Mouse (Mus musculus) forebrain, embryonic 10.5 days (tissue): ENCODE results near the gene Rbbp6. TPM values are rescaled to one million over a fixed set of nuclear protein-coding genes. Genes with fewer than 3 reads are reported as not detected.
A peak's percentile ranks its signal among the peaks of the same experiment; 100 is the strongest.

Experiments used
- DNase-seq: peaks from one replicate; pipeline ENCODE4 v3.0.0-alpha.2; 2017; ENCODE audit warnings: low spot score; ENCODE audit errors: extremely low spot score
- H3K27ac ChIP-seq: fragments of 300-500 bp; sonication (generic); 2 replicates; pipeline ENCODE4 v1.5.1; 2016; ENCODE audit warnings: mild to moderate bottlenecking
- H3K27me3 ChIP-seq: fragments of 300-500 bp; sonication (generic); 2 replicates; pipeline ENCODE4 v1.6.1; 2016; ENCODE audit warnings: mild to moderate bottlenecking; ENCODE audit not compliant: poor library complexity, severe bottlenecking
- H3K36me3 ChIP-seq: fragments of 300-500 bp; sonication (generic); replicated peaks from 2 replicates; pipeline ENCODE4 v1.6.1; 2016; ENCODE audit warnings: mild to moderate bottlenecking, moderate library complexity
- H3K4me1 ChIP-seq: fragments of 300-500 bp; sonication (generic); 2 replicates; pipeline ENCODE4 v1.6.1; 2016
- H3K4me3 ChIP-seq: fragments of 300-500 bp; sonication (generic); 2 replicates; pipeline ENCODE4 v1.5.1; 2016; ENCODE audit warnings: mild to moderate bottlenecking, moderate library complexity
- H3K9me3 ChIP-seq: fragments of 300-500 bp; sonication (generic); 2 replicates; pipeline ENCODE4 v1.6.1; 2016; ENCODE audit warnings: mild to moderate bottlenecking, moderate library complexity
- WGBS: fragments of 180-500 bp; shearing (Covaris S2); methylation state at CpG from one replicate; pipeline ENCODE4 v1.1.7; 2016; 5-methylcytosine and 5-hydroxymethylcytosine counted together
- polyA plus RNA-seq: library from polyadenylated mRNA; unstranded; fragments of >200 nt; fragmentation: Nextera tagmentation; extraction: Ambion mirVana; gene quantifications from 2 replicates; pipeline ENCODE4 v1.2.1, GENCODE M21; 2016

The Rbbp6 gene
- polyA plus RNA-seq = 26.3 and 27.4 TPM in 2 replicates

- H3K36me3 ChIP-seq = no peaks in the 10 kb centered on the region
- DNase-seq = no peak
- H3K4me3 ChIP-seq = no peak within 1 kb of the TSS
- H3K27me3 ChIP-seq = no peaks in the 10 kb centered on the region
- 84% methylated on average over 5 of the region's 5 CpGs for WGBS
- H3K4me1 ChIP-seq = peaks cover 5% of the 10 kb centered on the region; the same call in 1 of the 2 replicates
- H3K27ac ChIP-seq = no peak within 1 kb of the TSS
- H3K9me3 ChIP-seq = no peaks in the 10 kb centered on the region
Measured at GRCm38 (mm10) chr7:122965386-122965785, at the start of gene Rbbp6. Rbbp6 (plus strand) TSS chr7:122965686.

GRCm38 (mm10) chr7:122919728-122920582 is 45.5 kb upstream of the Rbbp6 start:
- WGBS = 43% methylated on average over 13 of the region's 13 CpGs
- Histone ChIP-seq H3K4me3 (no peak overlapping the region), H3K27me3 (no peaks in the 10 kb centered on the region), H3K27ac (no peak overlapping the region), H3K9me3 (no peaks in the 10 kb centered on the region), H3K36me3 (no peaks in the 10 kb centered on the region), H3K4me1 (no peaks in the 10 kb centered on the region)
- DNase-seq = peak; percentile 30

DNA sequence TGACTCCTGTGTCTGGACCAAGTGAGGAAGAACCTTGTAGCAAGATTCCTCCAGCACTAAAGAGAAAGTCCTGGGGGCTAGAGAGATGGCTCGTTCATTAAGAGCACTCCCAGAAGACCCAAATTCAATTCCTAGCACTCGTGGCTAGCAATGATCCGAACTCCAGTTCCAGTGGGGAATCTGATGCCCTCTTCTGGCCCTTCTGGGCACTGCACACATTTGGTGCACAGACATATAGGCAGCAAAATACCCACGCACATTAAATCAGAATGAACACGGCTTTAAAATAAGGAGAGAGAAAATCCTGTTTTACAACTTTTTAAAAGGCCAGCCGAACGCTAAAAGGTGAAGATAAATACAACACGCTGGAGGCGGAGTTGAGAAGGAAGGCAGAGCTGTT is 43.9 kb upstream of the Rbbp6 start:
- Histone ChIP-seq H3K4me1 (no peaks in the 10 kb centered on the region), H3K36me3 (no peaks in the 10 kb centered on the region), H3K9me3 (no peaks in the 10 kb centered on the region), H3K27ac (no peak overlapping the region), H3K4me3 (no peak overlapping the region), H3K27me3 (no peaks in the 10 kb centered on the region)
- DNase-seq = no peak
- 79% methylated on average over 9 of the region's 9 CpGs for WGBS

GRCm38 (mm10) chr7:122924256-122924655 is 41.2 kb upstream of the Rbbp6 start:
- no peaks in the 10 kb centered on the region for H3K27me3 ChIP-seq
- no peak for DNase-seq
- H3K4me3 ChIP-seq = no peak overlapping the region
- H3K9me3 ChIP-seq = no peaks in the 10 kb centered on the region
- no peak overlapping the region for H3K27ac ChIP-seq
- no peaks in the 10 kb centered on the region for H3K36me3 ChIP-seq
- 82% methylated on average over 3 of the region's 3 CpGs for WGBS
- no peaks in the 10 kb centered on the region for H3K4me1 ChIP-seq

DNA sequence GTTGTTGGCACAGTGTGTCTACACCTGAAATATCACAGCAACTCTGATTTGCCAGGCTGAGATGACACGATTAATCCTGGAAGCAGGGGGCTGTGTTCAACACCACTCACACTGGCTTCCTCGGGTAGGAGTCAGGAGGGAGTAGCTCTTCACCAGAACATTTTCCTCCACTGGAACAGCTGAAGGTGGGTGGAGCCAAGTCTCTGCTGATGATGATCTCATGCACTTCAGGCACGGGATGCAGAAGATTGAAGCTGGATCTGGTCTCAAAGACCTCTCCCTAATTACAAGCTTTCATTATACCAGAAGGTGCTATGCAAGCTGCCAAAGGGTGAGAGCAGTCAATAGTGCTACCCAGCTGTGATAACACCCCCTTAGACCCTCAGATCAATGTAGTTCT is 35.0 kb upstream of the Rbbp6 start:
- Histone ChIP-seq H3K4me1 (no peaks in the 10 kb centered on the region), H3K9me3 (no peaks in the 10 kb centered on the region), H3K36me3 (no peaks in the 10 kb centered on the region), H3K27ac (no peak overlapping the region), H3K4me3 (no peak overlapping the region), H3K27me3 (no peaks in the 10 kb centered on the region)
- WGBS = 65% methylated on average over 3 of the region's 3 CpGs
- no peak for DNase-seq

DNA sequence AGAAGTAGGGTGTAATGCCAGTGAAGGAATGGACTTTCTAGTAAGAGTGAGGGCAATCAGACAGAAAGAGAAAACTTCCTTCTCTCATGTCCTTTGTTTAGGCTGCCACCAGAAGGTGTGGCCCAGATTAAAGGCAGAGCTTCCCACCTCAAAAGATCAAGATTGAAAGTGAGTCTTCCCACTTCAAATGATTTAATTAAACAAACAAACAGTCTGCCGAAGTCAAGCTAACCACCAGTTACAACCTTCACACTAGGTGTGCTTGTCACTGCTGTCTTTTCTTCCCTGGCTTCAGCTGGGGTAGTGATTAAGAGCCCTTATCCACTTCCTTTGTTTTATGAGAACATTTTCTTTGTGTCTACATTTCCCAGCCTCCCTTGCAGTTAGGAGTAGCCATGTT is 33.3 kb upstream of the Rbbp6 start:
- no peaks in the 10 kb centered on the region for H3K36me3 ChIP-seq
- no peaks in the 10 kb centered on the region for H3K4me1 ChIP-seq
- WGBS = 62% methylated on average over 1 of the region's 1 CpGs
- H3K27me3 ChIP-seq = no peaks in the 10 kb centered on the region
- H3K9me3 ChIP-seq = no peaks in the 10 kb centered on the region
- H3K27ac ChIP-seq = no peak overlapping the region
- DNase-seq = no peak
- H3K4me3 ChIP-seq = no peak overlapping the region

GRCm38 (mm10) chr7:122936626-122937025 is 28.9 kb upstream of the Rbbp6 start:
- Histone ChIP-seq H3K9me3 (no peaks in the 10 kb centered on the region), H3K4me1 (peaks cover 13% of the 10 kb centered on the region), H3K4me3 (no peak overlapping the region), H3K27ac (no peak overlapping the region), H3K36me3 (no peaks in the 10 kb centered on the region), H3K27me3 (no peaks in the 10 kb centered on the region)
- no peak for DNase-seq

DNA sequence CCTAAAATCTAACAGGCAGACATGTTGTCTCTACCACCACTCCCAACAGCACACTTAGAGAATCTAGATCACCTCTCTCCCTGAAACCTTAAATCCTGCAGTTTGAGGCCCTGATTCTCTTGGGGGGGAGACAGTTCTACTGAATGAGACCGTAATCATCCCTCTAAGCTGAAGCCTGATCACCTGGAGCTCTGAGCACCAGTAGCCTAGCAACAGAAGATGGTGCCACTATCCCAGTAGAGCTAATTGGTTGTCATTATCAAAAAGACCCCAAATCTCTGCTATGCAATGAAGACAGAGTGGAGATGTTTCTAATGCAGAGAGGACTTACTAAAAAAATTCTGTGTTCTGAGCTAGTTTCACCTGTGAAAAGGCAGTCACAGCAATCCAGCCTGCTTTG is 27.3 kb upstream of the Rbbp6 start:
- H3K27me3 ChIP-seq = no peaks in the 10 kb centered on the region
- no peaks in the 10 kb centered on the region for H3K36me3 ChIP-seq
- H3K27ac ChIP-seq = no peak overlapping the region
- H3K4me1 ChIP-seq = peaks cover 13% of the 10 kb centered on the region
- H3K4me3 ChIP-seq = no peak overlapping the region
- no peaks in the 10 kb centered on the region for H3K9me3 ChIP-seq
- DNase-seq = no peak
- 54% methylated on average over 1 of the region's 1 CpGs for WGBS

GRCm38 (mm10) chr7:122939181-122939580 is 26.3 kb upstream of the Rbbp6 start:
- WGBS = 87% methylated on average over 3 of the region's 3 CpGs

DNA sequence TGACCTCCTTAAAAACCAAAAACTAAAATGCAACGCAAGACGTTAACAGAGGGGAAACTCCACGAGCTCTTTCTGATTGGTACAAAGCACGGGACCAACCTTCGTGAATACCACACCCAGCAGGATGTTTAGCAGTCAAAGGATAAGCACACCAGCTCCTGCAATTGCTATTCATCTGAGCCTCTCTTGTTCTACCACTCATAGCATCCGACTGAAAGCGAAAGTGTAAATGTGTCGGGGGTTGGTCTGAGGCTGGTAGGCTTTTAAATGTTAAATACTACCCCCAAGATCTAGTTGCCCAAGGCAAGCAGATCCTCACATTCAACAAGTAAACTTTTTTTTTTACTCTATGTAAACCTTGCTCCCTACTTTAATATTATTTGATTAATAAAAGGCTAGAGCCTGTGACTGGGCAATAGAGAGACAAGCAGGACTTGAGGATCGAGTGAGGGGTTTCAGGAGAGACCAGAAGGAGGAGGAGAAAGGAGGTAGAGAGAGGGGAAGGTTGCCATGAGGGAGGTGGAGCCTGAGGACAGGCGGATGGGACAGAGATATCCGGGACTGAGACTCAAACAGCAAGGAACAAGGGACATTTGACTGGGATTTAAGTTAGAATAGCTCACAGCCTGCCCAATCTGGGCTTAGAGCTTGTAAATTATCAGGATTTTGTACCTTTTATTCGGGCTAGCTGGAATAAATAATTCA is 25.0 kb upstream of the Rbbp6 start:
- Histone ChIP-seq H3K27me3 (no peaks in the 10 kb centered on the region), H3K4me3 (peak overlapping the region; percentile 26), H3K36me3 (no peaks in the 10 kb centered on the region), H3K27ac (no peak overlapping the region), H3K9me3 (no peaks in the 10 kb centered on the region; the same call in 1 of the 2 replicates), H3K4me1 (peaks cover 13% of the 10 kb centered on the region)
- 18% methylated on average over 12 of the region's 12 CpGs for WGBS
- no peak for DNase-seq

More at GRCm38 (mm10) chr7:122939181-122939580, 26.3 kb upstream of the Rbbp6 start:
- Histone ChIP-seq H3K9me3 (no peaks in the 10 kb centered on the region; the same call in 1 of the 2 replicates), H3K27ac (no peak overlapping the region), H3K36me3 (no peaks in the 10 kb centered on the region), H3K27me3 (no peaks in the 10 kb centered on the region), H3K4me3 (no peak overlapping the region), H3K4me1 (peaks cover 13% of the 10 kb centered on the region)
- no peak for DNase-seq

DNA sequence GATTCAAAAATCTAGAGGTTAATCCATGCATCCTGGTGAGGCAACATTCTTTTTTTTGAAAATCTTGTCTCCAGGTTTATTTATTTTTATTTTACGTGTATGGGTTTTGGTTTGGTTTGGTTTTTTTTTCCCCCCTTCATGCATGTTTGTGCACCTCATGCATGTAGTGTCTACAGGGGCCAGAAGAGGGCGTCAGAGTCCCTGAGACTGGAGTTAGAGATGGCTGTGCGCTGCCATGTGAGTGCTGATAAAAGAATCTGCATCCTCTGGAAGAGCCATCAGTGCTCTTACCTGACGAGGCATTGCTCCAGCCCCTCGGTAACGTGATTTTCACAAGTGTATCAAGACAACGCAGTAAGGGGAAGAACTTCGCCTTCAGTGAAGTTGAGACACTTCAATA is 23.4 kb upstream of the Rbbp6 start:
- no peak for DNase-seq
- no peaks in the 10 kb centered on the region for H3K36me3 ChIP-seq
- H3K9me3 ChIP-seq = no peaks in the 10 kb centered on the region; the same call in 1 of the 2 replicates
- H3K4me3 ChIP-seq = no peak overlapping the region
- H3K27me3 ChIP-seq = no peaks in the 10 kb centered on the region
- 91% methylated on average over 8 of the region's 8 CpGs for WGBS
- H3K27ac ChIP-seq = no peak overlapping the region
- H3K4me1 ChIP-seq = peaks cover 13% of the 10 kb centered on the region

GRCm38 (mm10) chr7:122945149-122945548 is 20.3 kb upstream of the Rbbp6 start:
- 3% methylated on average over 1 of the region's 1 CpGs for WGBS
- Histone ChIP-seq H3K4me1 (peaks cover 8% of the 10 kb centered on the region), H3K27ac (no peak overlapping the region), H3K4me3 (no peak overlapping the region), H3K9me3 (no peaks in the 10 kb centered on the region; the same call in 1 of the 2 replicates), H3K36me3 (no peaks in the 10 kb centered on the region), H3K27me3 (no peaks in the 10 kb centered on the region)
- DNase-seq = peak; percentile 53

GRCm38 (mm10) chr7:122949268-122949667 is 16.2 kb upstream of the Rbbp6 start:
- no peak for DNase-seq
- Histone ChIP-seq H3K36me3 (no peaks in the 10 kb centered on the region), H3K9me3 (no peaks in the 10 kb centered on the region), H3K4me3 (no peak overlapping the region), H3K27ac (no peak overlapping the region), H3K4me1 (no peaks in the 10 kb centered on the region), H3K27me3 (no peaks in the 10 kb centered on the region)
- WGBS = 77% methylated on average over 3 of the region's 3 CpGs
